Mouse (Mus musculus) stomach, embryonic 14.5 days (tissue): ENCODE measurements around the gene Slc1a2. TPM values are rescaled to one million over a fixed set of nuclear protein-coding genes. Genes with fewer than 3 reads are reported as not detected.

Experiments
- ATAC-seq: fragments of 200-750 bp; cut with Nextera tagmentation; 2 replicates; pipeline ENCODE4 v1.8.0; 2017; ENCODE audit warnings: low read depth, moderate TSS enrichment; ENCODE audit not compliant: insufficient number of reproducible peaks, insufficient read depth, low FRiP score
- H3K27ac ChIP-seq: fragments of 300-500 bp; sonication (generic); 2 replicates; pipeline ENCODE4 v1.5.1; 2014; ENCODE audit warnings: mild to moderate bottlenecking, low read length, moderate library complexity, mixed read lengths
- H3K27me3 ChIP-seq: fragments of 300-500 bp; sonication (generic); 2 replicates; pipeline ENCODE4 v1.6.1; 2014; ENCODE audit warnings: low read length, control low read depth, mixed read lengths; ENCODE audit not compliant: control insufficient read depth, insufficient read depth
- H3K36me3 ChIP-seq: fragments of 300-500 bp; sonication (generic); 2 replicates; pipeline ENCODE4 v1.6.1; 2014; ENCODE audit warnings: mild to moderate bottlenecking, control low read depth, low read length, moderate library complexity, mixed read lengths; ENCODE audit not compliant: control insufficient read depth, insufficient read depth
- H3K4me1 ChIP-seq: fragments of 300-500 bp; sonication (generic); 2 replicates; pipeline ENCODE4 v1.6.1; 2014; ENCODE audit warnings: low read length, control low read depth, mixed read lengths; ENCODE audit not compliant: control insufficient read depth, insufficient read depth
- H3K4me2 ChIP-seq: fragments of 300-500 bp; sonication (generic); replicated peaks from 2 replicates; pipeline ENCODE4 v1.6.1; 2014; ENCODE audit warnings: low read depth, low read length, control low read depth
- H3K4me3 ChIP-seq: fragments of 300-500 bp; sonication (generic); 2 replicates; pipeline ENCODE4 v1.5.1; 2014; ENCODE audit warnings: low read depth, low read length, control low read depth
- H3K9ac ChIP-seq: fragments of 300-500 bp; sonication (generic); replicated peaks from 2 replicates; pipeline ENCODE4 v1.6.1; 2014; ENCODE audit warnings: low read depth, mild to moderate bottlenecking, control low read depth, low read length, moderate library complexity, mixed read lengths
- H3K9me3 ChIP-seq: fragments of 300-500 bp; sonication (generic); 2 replicates; pipeline ENCODE4 v1.6.1; 2016; ENCODE audit warnings: low read depth, low read length, control low read depth; ENCODE audit not compliant: control insufficient read depth
- WGBS: fragments of 180-500 bp; shearing (Covaris S2); extraction: QIAGEN DNeasy Blood & Tissue Kit; methylation state at CpG from one replicate; pipeline ENCODE4 v1.1.7; 2014; 5-methylcytosine and 5-hydroxymethylcytosine counted together
- polyA plus RNA-seq: library from polyadenylated mRNA; unstranded; fragments of >200 nt; fragmentation: Nextera tagmentation; extraction: Ambion mirVana; gene quantifications from 2 replicates; pipeline ENCODE4 v1.2.1, GENCODE M21; 2014

Gene Slc1a2
- polyA plus RNA-seq, 1 experiment from 2014 or later = 1.0 TPM

- ATAC-seq = no peak
- WGBS = 76% methylated on average over 3 of the region's 3 CpGs
- H3K4me3 ChIP-seq = no peak overlapping the region
These were observed 22.9 kb upstream of the Slc1a2 start for GRCm38 (mm10) chr2:102635523-102636060.

GRCm38 (mm10) chr2:102636116-102636600, 22.3 kb upstream of the Slc1a2 start:
- ATAC-seq = no peak
- Histone ChIP-seq H3K27ac (no peak overlapping the region), H3K4me2 (no peak overlapping the region), H3K9me3 (no peaks in the 10 kb centered on the region), H3K4me3 (no peak overlapping the region), H3K36me3 (no peaks in the 10 kb centered on the region), H3K4me1 (no peaks in the 10 kb centered on the region), H3K27me3 (no peaks in the 10 kb centered on the region), H3K9ac (no peak overlapping the region)
- WGBS = 88% methylated on average over 7 of the region's 7 CpGs

More at GRCm38 (mm10) chr2:102635523-102636060, 22.9 kb upstream of the Slc1a2 start:
- Histone ChIP-seq H3K9ac (no peak overlapping the region), H3K4me2 (no peak overlapping the region), H3K9me3 (no peaks in the 10 kb centered on the region), H3K27me3 (no peaks in the 10 kb centered on the region), H3K4me1 (no peaks in the 10 kb centered on the region), H3K27ac (no peak overlapping the region), H3K36me3 (no peaks in the 10 kb centered on the region)

GRCm38 (mm10) chr2:102638140-102638539, 20.3 kb upstream of the Slc1a2 start:
- Histone ChIP-seq H3K4me3 (no peak overlapping the region), H3K36me3 (no peaks in the 10 kb centered on the region), H3K4me2 (no peak overlapping the region), H3K27ac (no peak overlapping the region), H3K9ac (no peak overlapping the region), H3K4me1 (no peaks in the 10 kb centered on the region), H3K27me3 (no peaks in the 10 kb centered on the region), H3K9me3 (no peaks in the 10 kb centered on the region)
- 58% methylated on average over 5 of the region's 5 CpGs for WGBS
- ATAC-seq = no peak

- no peaks in the 10 kb centered on the region for H3K36me3 ChIP-seq
- no peak overlapping the region for H3K4me3 ChIP-seq
- H3K9me3 ChIP-seq = no peaks in the 10 kb centered on the region
- no peak overlapping the region for H3K4me2 ChIP-seq
- no peak overlapping the region for H3K27ac ChIP-seq
- ATAC-seq = no peak
- WGBS = 22% methylated on average over 2 of the region's 2 CpGs
- H3K4me1 ChIP-seq = no peaks in the 10 kb centered on the region
- no peak overlapping the region for H3K9ac ChIP-seq
- H3K27me3 ChIP-seq = no peaks in the 10 kb centered on the region
These were observed 19.8 kb upstream of the Slc1a2 start for GRCm38 (mm10) chr2:102638690-102639089.

GRCm38 (mm10) chr2:102648845-102649500, 9.5 kb upstream of the Slc1a2 start:
- H3K9ac ChIP-seq = no peak overlapping the region
- no peaks in the 10 kb centered on the region for H3K27me3 ChIP-seq
- no peaks in the 10 kb centered on the region for H3K36me3 ChIP-seq
- H3K27ac ChIP-seq = no peak overlapping the region
- no peak overlapping the region for H3K4me2 ChIP-seq
- no peak overlapping the region for H3K4me3 ChIP-seq
- no peaks in the 10 kb centered on the region for H3K4me1 ChIP-seq
- H3K9me3 ChIP-seq = no peaks in the 10 kb centered on the region
- no peak for ATAC-seq
- 77% methylated on average over 10 of the region's 10 CpGs for WGBS

GRCm38 (mm10) chr2:102650322-102650721, 8.1 kb upstream of the Slc1a2 start:
- Histone ChIP-seq H3K4me3 (no peak overlapping the region), H3K9ac (no peak overlapping the region), H3K27me3 (no peaks in the 10 kb centered on the region), H3K27ac (no peak overlapping the region), H3K4me1 (no peaks in the 10 kb centered on the region), H3K36me3 (no peaks in the 10 kb centered on the region), H3K4me2 (no peak overlapping the region), H3K9me3 (no peaks in the 10 kb centered on the region)
- no peak for ATAC-seq
- WGBS = 80% methylated on average over 4 of the region's 4 CpGs

- Histone ChIP-seq H3K4me1 (no peaks in the 10 kb centered on the region), H3K9ac (no peak overlapping the region), H3K27me3 (peaks cover 8% of the 10 kb centered on the region), H3K9me3 (no peaks in the 10 kb centered on the region), H3K4me3 (no peak overlapping the region), H3K4me2 (no peak overlapping the region), H3K36me3 (no peaks in the 10 kb centered on the region), H3K27ac (no peak overlapping the region)
- no peak for ATAC-seq
- 64% methylated on average over 8 of the region's 8 CpGs for WGBS
These were observed 2.3 kb upstream of the Slc1a2 start for GRCm38 (mm10) chr2:102655966-102656725.

- H3K9ac ChIP-seq = no peak overlapping the region
- H3K4me1 ChIP-seq = no peaks in the 10 kb centered on the region
- 12% methylated on average over 7 of the region's 7 CpGs for WGBS
- no peak overlapping the region for H3K4me3 ChIP-seq
- ATAC-seq = no peak
- H3K4me2 ChIP-seq = peak overlapping the region; percentile 99
- peaks cover 8% of the 10 kb centered on the region for H3K27me3 ChIP-seq
- no peaks in the 10 kb centered on the region for H3K9me3 ChIP-seq
- no peak overlapping the region for H3K27ac ChIP-seq
- no peaks in the 10 kb centered on the region for H3K36me3 ChIP-seq
These were observed 733 bp upstream of the Slc1a2 start for GRCm38 (mm10) chr2:102657726-102658125.
